In the genomic region with DNA sequence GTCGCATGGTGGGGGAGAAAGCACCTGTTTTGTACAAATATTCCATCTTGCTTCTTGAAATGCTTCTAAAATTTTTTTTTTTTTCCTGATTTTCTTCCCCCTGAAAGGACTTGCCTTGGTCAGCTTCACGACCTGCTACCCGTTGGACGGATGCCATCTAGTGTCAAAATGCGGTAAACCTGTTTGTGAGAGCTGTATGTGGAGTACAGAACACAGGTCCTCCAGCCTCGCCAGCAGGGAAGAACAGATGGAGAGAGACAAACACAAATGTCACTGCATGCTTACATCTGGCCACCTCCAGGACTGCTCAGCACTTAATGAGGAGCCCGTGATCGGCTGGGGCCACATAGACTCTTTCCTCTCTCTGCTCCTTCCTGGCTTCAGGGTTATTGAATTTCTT, we compare ENCODE assay signal across 8 mouse cellular contexts. TPM values are rescaled to one million over a fixed set of nuclear protein-coding genes. Genes with fewer than 3 reads are reported as not detected.
DNase-seq lines count a peak whose midpoint lies in the region; ATAC-seq lines count a peak whose summit lies in the region.

No protein-coding gene starts in this region.

- H3K4me1 ChIP-seq in kidney, embryonic 15.5 days: no peaks in the 10 kb centered on the region

- H3K36me3 ChIP-seq in kidney, embryonic 15.5 days: no peaks in the 10 kb centered on the region

- no peaks in the 10 kb centered on the region for H3K27me3 ChIP-seq in kidney, embryonic 15.5 days

- H3K9ac ChIP-seq in kidney, embryonic 15.5 days: no peak overlapping the region

- peak; percentile 6 for DNase-seq in kidney, adult 18-20 months
- peak; percentile 72 for DNase-seq in NIH3T3 (ENCODE audit: low read depth)
- DNase-seq in cerebellum, adult 9-10 months: peak; percentile 61
- DNase-seq in frontal cortex, postnatal 36 days (ENCODE audit: low spot score in 2 of 2): peak; percentile 53 to 77
- peak; percentile 22 to 77 for DNase-seq in left cerebral cortex, adult 9 months (ENCODE audit: low spot score in 2 of 2)
- peak; percentile 80 to 84 for DNase-seq in right cerebral cortex, postnatal 10 days (ENCODE audit: low spot score in 2 of 2)

- H3K9me3 ChIP-seq in kidney, embryonic 15.5 days (replicated peaks): no peaks in the 10 kb centered on the region

- H3K27ac ChIP-seq in kidney, embryonic 15.5 days: no peak overlapping the region

- ATAC-seq in kidney, embryonic 15.5 days (replicated peaks; ENCODE audit: low FRiP score): no peak
- ATAC-seq in erythroblast, adult 5-6 weeks (replicated peaks; ENCODE audit: low FRiP score, poor library complexity, severe bottlenecking): no peak

- no peak overlapping the region for H3K4me2 ChIP-seq in kidney, embryonic 15.5 days

- 19% methylated on average over 8 of the region's 8 CpGs for WGBS in kidney, embryonic 15.5 days

- no peak overlapping the region for H3K4me3 ChIP-seq in kidney, embryonic 15.5 days (replicated peaks)

RNA-seq across cellular contexts. Expression of a gene that starts 1.6 kb away (rescaled TPM):
- polyA plus RNA-seq in kidney, embryonic 15.5 days (2015; fragmentation: Nextera tagmentation; extraction: Ambion mirVana): 0.17 and 0.19 TPM in 2 replicates
- total RNA-seq in erythroblast, adult 5-6 weeks (2015; ENCODE audit: low replicate concordance): not detected in 2 replicates
- total RNA-seq in erythroblast, adult 5-6 weeks (2017; ENCODE audit: low replicate concordance): not detected in 2 replicates

RNA-seq across cellular contexts. Expression of a gene that starts 1.8 kb away (rescaled TPM):
- not detected in 2 replicates for polyA plus RNA-seq in kidney, embryonic 15.5 days (2015; fragmentation: Nextera tagmentation; extraction: Ambion mirVana)
- not detected in 2 replicates for total RNA-seq in erythroblast, adult 5-6 weeks (2015; ENCODE audit: low replicate concordance)
- not detected in 2 replicates for total RNA-seq in erythroblast, adult 5-6 weeks (2017; ENCODE audit: low replicate concordance)

RNA-seq across cellular contexts. Expression of a gene that starts 25.4 kb away (rescaled TPM):
- polyA plus RNA-seq in kidney, embryonic 15.5 days (2015; fragmentation: Nextera tagmentation; extraction: Ambion mirVana): 0.87 and 2.1 TPM in 2 replicates
- not detected in 2 replicates for total RNA-seq in erythroblast, adult 5-6 weeks (2015; ENCODE audit: low replicate concordance)
- not detected in 2 replicates for total RNA-seq in erythroblast, adult 5-6 weeks (2017; ENCODE audit: low replicate concordance)

Comparison
In these comparisons a context has a peak if more than half of its experiments do, and no peak if none do; other contexts are left out.
1. DNase-seq: peak in every context shown above with its lines; median percentile 82 in right cerebral cortex, postnatal 10 days; 72 in NIH3T3; 65 in frontal cortex, postnatal 36 days; 61 in cerebellum, adult 9-10 months; 50 in left cerebral cortex, adult 9 months; 6 in kidney, adult 18-20 months.